Mouse (Mus musculus): ENCODE measurements around the gene Misp.

DNA sequence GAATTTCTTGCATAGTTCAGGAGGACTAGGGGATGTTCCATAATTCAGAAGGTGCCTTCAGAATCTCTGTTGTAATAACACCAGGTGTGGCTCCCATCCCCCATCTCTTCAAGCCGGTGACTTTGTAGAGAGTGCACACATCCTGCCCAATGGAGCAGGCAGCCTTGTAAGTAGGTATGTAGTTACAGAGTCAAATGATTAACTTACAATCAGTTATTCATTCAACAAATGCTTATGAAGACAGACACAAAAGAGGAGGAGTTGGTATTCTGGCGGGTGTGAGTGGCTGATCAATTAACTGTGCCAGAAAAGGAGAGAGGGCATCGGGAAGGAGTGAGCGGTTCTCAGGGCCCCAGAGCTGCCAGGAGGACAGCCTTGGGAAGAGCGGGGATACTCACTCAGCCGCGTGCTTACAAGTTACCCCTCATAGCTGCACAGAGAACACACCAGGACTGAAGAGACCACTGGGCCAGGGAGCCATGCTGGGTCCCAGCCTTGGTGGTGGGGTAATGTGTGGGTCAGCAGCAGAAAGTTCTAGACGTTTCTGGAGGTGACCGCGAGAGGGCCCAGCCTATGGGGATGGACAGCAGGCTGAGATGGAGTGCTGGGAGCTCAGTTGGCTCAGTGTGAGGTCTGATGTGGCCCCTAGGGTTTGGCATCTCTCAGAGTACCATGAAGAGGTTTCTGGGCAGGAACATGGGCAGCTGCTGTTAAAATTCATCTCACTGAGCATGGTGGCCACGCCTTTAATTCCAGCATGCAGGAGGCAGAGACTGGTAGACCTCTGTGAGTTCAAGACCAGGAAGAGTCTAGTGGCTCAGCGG, 4.9 kb upstream of the Misp start:
- no peak for TF ChIP-seq EP300 (IDR thresholded peaks at IDR 0.05; ENCODE audit: insufficient read depth, low read depth, low read length)
- no peak for TF ChIP-seq CTCF (IDR thresholded peaks at IDR 0.05; ENCODE audit: low read depth, low read length)
